ENCODE assay signal across 8 mouse cellular contexts in the genomic region with DNA sequence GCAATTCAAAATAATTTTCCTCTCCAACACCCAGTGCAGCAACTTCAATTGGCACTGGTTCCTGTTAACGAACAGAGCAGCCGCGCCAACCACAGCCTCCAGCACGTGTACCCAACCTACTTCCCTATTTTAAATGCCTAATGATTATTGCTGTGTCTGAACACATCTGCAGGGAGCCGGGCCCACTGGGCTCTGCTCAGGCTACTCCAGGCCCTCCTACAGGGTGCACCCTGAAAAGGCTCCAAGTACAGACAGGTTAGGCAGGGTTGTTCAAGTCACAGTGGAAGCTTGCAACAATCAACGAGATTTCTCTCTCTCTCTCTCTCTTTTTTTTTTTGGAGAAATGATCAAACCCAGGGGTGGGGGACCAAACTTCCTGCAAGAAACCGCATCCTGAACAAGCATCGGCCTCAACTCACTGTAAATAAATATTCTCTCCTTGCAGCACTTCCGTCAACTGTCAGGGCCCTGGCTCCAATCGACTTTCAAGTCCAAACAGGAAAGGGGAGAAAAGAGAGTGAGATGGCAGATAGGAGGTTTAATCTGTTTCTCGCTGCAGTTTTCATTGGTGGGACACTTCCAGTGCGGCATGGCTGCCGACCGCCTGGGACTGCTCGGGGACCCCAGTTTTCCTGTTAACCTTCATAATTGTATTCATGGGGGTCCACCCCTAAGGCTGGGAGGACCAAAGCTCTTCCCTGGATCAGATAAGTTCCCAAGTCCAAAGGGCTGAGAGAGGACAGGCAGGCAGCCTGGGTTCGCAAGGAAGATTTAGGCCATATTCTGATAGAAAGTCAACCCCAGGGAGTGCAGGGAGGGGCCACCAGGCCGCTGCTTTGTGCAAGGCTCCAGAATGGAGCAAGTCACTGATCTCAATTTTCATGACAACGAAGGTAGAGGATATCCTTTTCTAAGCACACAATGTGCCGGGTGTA.
DNase-seq lines count a peak whose midpoint lies in the region; ATAC-seq and TF ChIP-seq lines count a peak whose summit lies in the region.

No protein-coding gene starts in this region.

- H3K27ac ChIP-seq in cortical plate, adult 2 months (ENCODE audit: insufficient read depth, low read length): peak overlapping the region; percentile 12; the same call in 1 of the 2 replicates

- peaks cover 3% of the 10 kb centered on the region; the same call in 1 of the 2 replicates for H3K4me1 ChIP-seq in cortical plate, adult 2 months (ENCODE audit: control insufficient read depth, insufficient read depth, low read length)

- TF ChIP-seq POLR2A in cortical plate, adult 2 months (IDR thresholded peaks at IDR 0.05; ENCODE audit: extremely low read depth, insufficient read depth, low read length): no peak

- ATAC-seq in inflammation-experienced regulatory T-cells, adult 6 months: peak; percentile 75
- ATAC-seq in megakaryocyte, adult 5-6 weeks (ENCODE audit: poor library complexity, severe bottlenecking): peak; percentile 83

- peak; percentile 26 for DNase-seq in kidney, adult 9 months
- DNase-seq in kidney, adult 18-20 months: no peak
- DNase-seq in thymus, postnatal 4 days: peak; percentile 75
- no peak for DNase-seq in adrenal gland, postnatal 36 days
- DNase-seq in frontal cortex, adult 2 months (ENCODE audit: extremely low spot score in 1 of 2, low spot score in 1 of 2): no peak

- no peak overlapping the region for H3K4me3 ChIP-seq in cortical plate, adult 2 months (ENCODE audit: insufficient read depth, low read length)

- no peak for TF ChIP-seq CTCF in cortical plate, adult 2 months (IDR thresholded peaks at IDR 0.05; ENCODE audit: extremely low read depth, insufficient read depth, low read length)

Comparison
In these comparisons a context has a peak if more than half of its experiments do, and no peak if none do; other contexts are left out.
1. DNase-seq: peak in kidney, adult 9 months (single experiment) and thymus, postnatal 4 days (single experiment); none in kidney, adult 18-20 months (single experiment), adrenal gland, postnatal 36 days (0 of 2) and frontal cortex, adult 2 months (0 of 2).